Mouse (Mus musculus) cortical plate, adult 2 months (tissue): Measurements from ENCODE around the gene Hist1h2bf.

Source experiments
- CTCF ChIP-seq: fragments of 200-500 bp; IDR thresholded peaks from 2 replicates; pipeline ENCODE4 v1.5.1; 2011; ENCODE audit warnings: mild to moderate bottlenecking, control low read depth, low read length; ENCODE audit not compliant: insufficient read depth; ENCODE audit errors: extremely low read depth
- POLR2A ChIP-seq: fragments of 200-500 bp; IDR thresholded peaks from 2 replicates; pipeline ENCODE4 v1.6.1; 2011; ENCODE audit warnings: mild to moderate bottlenecking, low read length, control low read depth; ENCODE audit not compliant: insufficient read depth; ENCODE audit errors: extremely low read depth

DNA sequence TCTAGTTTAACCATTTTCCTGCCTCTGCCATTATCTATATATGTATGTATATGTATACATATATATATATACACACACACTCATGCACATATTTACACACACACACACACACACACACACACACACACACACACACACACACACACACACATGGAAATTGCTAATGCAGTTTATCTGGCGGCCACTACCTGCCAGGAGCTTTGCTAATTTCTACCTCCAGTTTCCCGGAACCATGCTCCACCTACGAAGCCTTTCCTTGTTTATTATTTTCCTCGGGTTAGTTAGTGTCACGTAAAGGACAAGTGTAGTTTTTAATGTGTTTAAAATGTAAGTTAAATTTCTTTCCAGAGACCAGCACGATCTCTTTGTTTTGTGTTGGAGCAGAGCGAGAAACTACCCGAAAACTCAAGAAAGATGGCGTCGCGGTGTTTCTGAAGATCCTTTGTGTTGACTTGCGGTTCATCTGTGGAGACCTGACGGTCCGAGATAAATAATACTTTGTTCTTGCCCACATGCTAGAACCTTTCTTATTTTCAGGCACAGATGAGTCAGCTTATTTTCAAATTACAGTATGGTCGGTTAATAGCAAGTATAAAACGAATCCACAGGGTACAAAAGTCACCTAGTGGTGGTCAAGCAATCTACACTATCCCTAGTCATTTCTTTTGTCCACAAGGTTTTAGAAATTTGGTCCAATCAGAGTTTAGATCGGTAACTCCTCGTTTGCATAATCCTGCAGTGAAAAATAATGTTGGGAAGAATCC is 11.1 kb downstream of the Hist1h2bf start:
- no peak for TF ChIP-seq CTCF
- TF ChIP-seq POLR2A: no peak
